In the genomic region with DNA sequence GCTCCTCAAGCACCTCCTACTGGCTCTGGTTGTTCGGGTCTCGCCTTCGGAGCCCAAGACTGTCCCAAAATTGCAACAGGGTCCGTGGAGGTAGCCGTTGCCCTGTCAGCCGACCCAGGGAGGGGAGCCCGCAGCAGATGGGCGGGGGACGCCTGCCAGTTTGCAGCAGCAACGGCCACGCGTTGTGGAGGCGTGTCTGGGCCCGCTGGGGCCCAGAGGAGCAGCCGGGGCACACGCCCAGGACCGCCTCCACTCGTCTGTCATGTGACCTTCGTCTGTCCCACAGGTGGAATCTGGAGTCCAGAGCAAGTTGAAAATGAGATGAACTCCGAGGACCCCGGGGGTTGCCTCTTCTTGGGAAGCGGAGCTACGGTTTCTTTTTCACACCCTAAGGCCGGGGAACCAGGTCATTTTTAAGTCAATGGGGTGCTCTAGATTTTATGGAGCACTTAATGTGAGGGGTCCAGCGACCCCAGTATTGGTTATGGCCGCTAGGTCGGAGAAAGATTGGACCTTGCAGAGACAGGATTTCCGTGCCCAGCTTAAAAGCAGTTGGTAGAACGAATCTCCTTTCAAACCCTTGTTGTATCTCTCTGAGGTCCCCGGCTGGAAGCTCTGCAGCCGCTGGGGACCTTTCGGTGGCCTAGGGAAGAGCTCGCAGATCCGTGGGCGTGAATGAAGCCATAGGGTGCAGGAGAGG, we compare ENCODE assay signal across 8 mouse cellular contexts. TPM values are rescaled to one million over a fixed set of nuclear protein-coding genes. Genes with fewer than 3 reads are reported as not detected.
DNase-seq lines count a peak whose midpoint lies in the region; ATAC-seq lines count a peak whose summit lies in the region.

A gene (plus strand): TSS at position 283 of the 700 bp plus-strand sequence.

- intact Hi-C loops in heart, postnatal 36 days (cut with DNase I), result no loop called here

- DNase-seq in heart, postnatal 36 days, result no peak
- peak; percentile 22 for DNase-seq in embryonic facial prominence, embryonic 14.5 days (ENCODE audit: low spot score)
- peak; percentile 51 for DNase-seq in kidney, postnatal 10 days
- no peak for DNase-seq in frontal cortex, postnatal 14 days (ENCODE audit: low spot score in 2 of 2)
- no peak for DNase-seq in urinary bladder, adult 2 months (ENCODE audit: low spot score)
- no peak for DNase-seq in thymus, postnatal 25 days

- H3K9ac ChIP-seq in heart, embryonic 13.5 days, result peak within 1 kb of the TSS; percentile 50
- H3K9ac ChIP-seq in embryonic facial prominence, embryonic 14.5 days (ENCODE audit: low read depth, low read length), result no peak within 1 kb of the TSS
- H3K9ac ChIP-seq in midbrain, embryonic 16.5 days (ENCODE audit: low read depth, low read length), result no peak within 1 kb of the TSS

- peak within 1 kb of the TSS; percentile 43 for H3K4me3 ChIP-seq in heart, embryonic 13.5 days
- peak within 1 kb of the TSS; percentile 23 for H3K4me3 ChIP-seq in embryonic facial prominence, embryonic 14.5 days (ENCODE audit: low read depth, low read length)
- peak within 1 kb of the TSS; percentile 12; the same call in 1 of the 2 replicates for H3K4me3 ChIP-seq in midbrain, embryonic 16.5 days (ENCODE audit: low read depth, low read length)

- H3K27me3 ChIP-seq in heart, embryonic 13.5 days (replicated peaks), result peaks cover 92% of the 10 kb centered on the region
- peaks cover 80% of the 10 kb centered on the region for H3K27me3 ChIP-seq in embryonic facial prominence, embryonic 14.5 days (replicated peaks; ENCODE audit: control insufficient read depth, insufficient read depth, low read length)
- peaks cover 61% of the 10 kb centered on the region for H3K27me3 ChIP-seq in midbrain, embryonic 16.5 days (ENCODE audit: control insufficient read depth, insufficient read depth, low read depth, low read length)

- 3% methylated on average over 35 of the region's 35 CpGs for WGBS in heart, embryonic 13.5 days
- 6% methylated on average over 28 of the region's 35 CpGs for WGBS in embryonic facial prominence, embryonic 14.5 days
- 2% methylated on average over 35 of the region's 35 CpGs for WGBS in midbrain, embryonic 16.5 days

- peak within 1 kb of the TSS; percentile 66 for H3K4me2 ChIP-seq in heart, embryonic 13.5 days
- peak within 1 kb of the TSS; percentile 50 for H3K4me2 ChIP-seq in embryonic facial prominence, embryonic 14.5 days (ENCODE audit: low read depth, low read length)
- peak within 1 kb of the TSS; percentile 2; the same call in 1 of the 2 replicates for H3K4me2 ChIP-seq in midbrain, embryonic 16.5 days (ENCODE audit: low read length)

- no peak for ATAC-seq in heart, embryonic 13.5 days (ENCODE audit: extremely low read depth, insufficient number of reproducible peaks, low FRiP score, low TSS enrichment)
- no peak for ATAC-seq in embryonic facial prominence, embryonic 14.5 days (ENCODE audit: low read depth)
- no peak for ATAC-seq in midbrain, embryonic 16.5 days

- no peaks in the 10 kb centered on the region for H3K9me3 ChIP-seq in heart, embryonic 13.5 days
- H3K9me3 ChIP-seq in embryonic facial prominence, embryonic 14.5 days (ENCODE audit: control insufficient read depth, low read length), result no peaks in the 10 kb centered on the region
- no peaks in the 10 kb centered on the region for H3K9me3 ChIP-seq in midbrain, embryonic 16.5 days (replicated peaks; ENCODE audit: control insufficient read depth, low read length, poor library complexity, severe bottlenecking)

- no peak within 1 kb of the TSS for H3K27ac ChIP-seq in heart, embryonic 13.5 days (replicated peaks)
- H3K27ac ChIP-seq in embryonic facial prominence, embryonic 14.5 days (replicated peaks; ENCODE audit: low read depth, low read length), result no peak within 1 kb of the TSS
- no peak within 1 kb of the TSS for H3K27ac ChIP-seq in midbrain, embryonic 16.5 days (ENCODE audit: low read length)

- no peaks in the 10 kb centered on the region for H3K36me3 ChIP-seq in heart, embryonic 13.5 days
- no peaks in the 10 kb centered on the region for H3K36me3 ChIP-seq in embryonic facial prominence, embryonic 14.5 days (ENCODE audit: control insufficient read depth, insufficient read depth, low read length)
- H3K36me3 ChIP-seq in midbrain, embryonic 16.5 days (ENCODE audit: control insufficient read depth, insufficient read depth, low read length), result no peaks in the 10 kb centered on the region

- peaks cover 22% of the 10 kb centered on the region for H3K4me1 ChIP-seq in heart, embryonic 13.5 days
- peaks cover 3% of the 10 kb centered on the region for H3K4me1 ChIP-seq in embryonic facial prominence, embryonic 14.5 days (ENCODE audit: control insufficient read depth, insufficient read depth, low read length)
- peaks cover 14% of the 10 kb centered on the region for H3K4me1 ChIP-seq in midbrain, embryonic 16.5 days (ENCODE audit: control insufficient read depth, insufficient read depth, low read length)

RNA-seq across cellular contexts. Expression of the gene that starts here (rescaled TPM):
- polyA plus RNA-seq in heart, embryonic 13.5 days (2015; fragmentation: Nextera tagmentation; extraction: Ambion mirVana), result not detected in 2 replicates
- total RNA-seq in heart, postnatal 36 days (2021), result not detected
- polyA plus RNA-seq in embryonic facial prominence, embryonic 14.5 days (2014; fragmentation: Nextera tagmentation; extraction: Ambion mirVana), result 0.25 and 0.43 TPM in 2 replicates
- not detected in 2 replicates for polyA plus RNA-seq in midbrain, embryonic 16.5 days (2015; fragmentation: Nextera tagmentation; extraction: Ambion mirVana)
- 0.23 and 0.46 TPM in 2 replicates for polyA plus RNA-seq in urinary bladder, adult 2 months (2012; rRNA removed)

Comparison
In these comparisons a context has a peak if more than half of its experiments do, and no peak if none do; other contexts are left out.
1. Peak in DNase-seq, H3K4me3 ChIP-seq and H3K4me2 ChIP-seq in embryonic facial prominence, embryonic 14.5 days; RNA of the gene not detected or under 1 TPM.
2. H3K4me2 ChIP-seq: peak in every context shown above with its lines; median percentile 66 in heart, embryonic 13.5 days; 50 in embryonic facial prominence, embryonic 14.5 days; 2 in midbrain, embryonic 16.5 days.